Mouse (Mus musculus) lung, postnatal 0 days (tissue): ENCODE data around the gene Gtpbp4.

Experiments used
- CTCF ChIP-seq: IDR thresholded peaks from 2 replicates; pipeline ENCODE4 v1.5.1; 2016; ENCODE audit warnings: antibody characterized with exemption, mild to moderate bottlenecking
- EP300 ChIP-seq: IDR thresholded peaks from 2 replicates; pipeline ENCODE4 v1.6.1; 2016; ENCODE audit warnings: antibody characterized with exemption, mild to moderate bottlenecking, control low read depth

- TF ChIP-seq CTCF (no peak), EP300 (no peak)
These were observed 17.6 kb upstream of the Gtpbp4 start for GRCm38 (mm10) chr13:9013483-9013882.
